Mouse (Mus musculus): Measurements from ENCODE around the gene Adcy2. TPM values are rescaled to one million over a fixed set of nuclear protein-coding genes. Genes with fewer than 3 reads are reported as not detected.

The Adcy2 gene
- total and polyA plus RNA-seq, 3 experiments = not detected

- in situ Hi-C loops (cut with MboI; ENCODE audit: low pct_ligation_motif_present, low pct_unique_long_range_greater_than_20kb, low sequenced_read_pairs) = no loop called here
- no peak for DNase-seq (ENCODE audit: extremely low read depth)
- Histone ChIP-seq H3K9me3 (replicated peaks; ENCODE audit: low read length) (peaks cover 76% of the 10 kb centered on the region), H3K27ac (ENCODE audit: insufficient read depth, low read depth) (no peak overlapping the region), H3K27me3 (replicated peaks) (no peaks in the 10 kb centered on the region), H3K9ac (ENCODE audit: insufficient read depth, low read depth) (no peak overlapping the region), H3K36me3 (replicated peaks in 1 of 2; ENCODE audit: control insufficient read depth in 1 of 2, insufficient read depth in 1 of 2, low read length in 1 of 2) (no peaks in the 10 kb centered on the region), H3K4me1 (ENCODE audit: control insufficient read depth in 1 of 2, insufficient read depth in 2 of 2) (no peaks in the 10 kb centered on the region), H3K4me2 (ENCODE audit: insufficient read depth, low read depth, poor library complexity, severe bottlenecking) (no peak overlapping the region), H3K4me3 (replicated peaks in 1 of 3; ENCODE audit: low read depth in 2 of 3, low read length in 2 of 3, poor library complexity in 1 of 3) (no peak overlapping the region), H3K79me2 (replicated peaks; ENCODE audit: control insufficient read depth, extremely low read depth, insufficient read depth, poor library complexity, severe bottlenecking) (no peaks in the 10 kb centered on the region)
- TF ChIP-seq NELFE (IDR thresholded peaks at IDR 0.05; ENCODE audit: low read depth, low read length) (no peak), SMC3 (IDR thresholded peaks at IDR 0.05; ENCODE audit: low read depth, low read length) (no peak), PAX5 (IDR thresholded peaks at IDR 0.05; ENCODE audit: low read length) (no peak), BHLHE40 (IDR thresholded peaks at IDR 0.05; ENCODE audit: low read depth, low read length) (no peak), GABPA (IDR thresholded peaks at IDR 0.05; ENCODE audit: insufficient replicate concordance, low read depth, low read length) (no peak), E2F4 (IDR thresholded peaks at IDR 0.05; ENCODE audit: insufficient replicate concordance, low read depth, low read length) (no peak), RCOR1 (conservative IDR thresholded peaks at IDR 0.05; ENCODE audit: low read depth, low read length) (no peak), EP300 (IDR thresholded peaks at IDR 0.05; ENCODE audit: low read length) (no peak), RAD21 (IDR thresholded peaks at IDR 0.05; ENCODE audit: low read depth, low read length) (no peak), TCF12 (IDR thresholded peaks at IDR 0.05; ENCODE audit: low read depth, low read length) (no peak), MAFK (IDR thresholded peaks at IDR 0.05; ENCODE audit: insufficient replicate concordance, low read length) (no peak), ZMIZ1 (IDR thresholded peaks at IDR 0.05; ENCODE audit: low read depth, low read length) (no peak), CHD2 (IDR thresholded peaks at IDR 0.05; ENCODE audit: low read length) (no peak), MXI1 (IDR thresholded peaks at IDR 0.05; ENCODE audit: low read depth, low read length) (no peak), NRF1 (IDR thresholded peaks at IDR 0.05; ENCODE audit: low read depth, low read length) (no peak), ELF1 (IDR thresholded peaks at IDR 0.05; ENCODE audit: low read depth, low read length) (no peak)
- dilution Hi-C loops (cut with MboI; ENCODE audit: extremely low pct_ligation_motif_present, extremely low pct_unique_long_range_greater_than_20kb, low sequenced_read_pairs) = no loop called here
Measured at GRCm38 (mm10) chr13:68996661-68997060, 2.7 kb downstream of the Adcy2 start.

- no peak overlapping the region for H3K27ac ChIP-seq (ENCODE audit: insufficient read depth, low read depth)
- peaks cover 61% of the 10 kb centered on the region for H3K9me3 ChIP-seq (replicated peaks; ENCODE audit: low read length)
- TF ChIP-seq MAZ (IDR thresholded peaks at IDR 0.05; ENCODE audit: low read depth, low read length) (no peak), MAFK (IDR thresholded peaks at IDR 0.05; ENCODE audit: insufficient replicate concordance, low read length) (no peak), ZKSCAN1 (IDR thresholded peaks at IDR 0.05; ENCODE audit: borderline replicate concordance, low read depth, low read length) (no peak), IRF4 (IDR thresholded peaks at IDR 0.05; ENCODE audit: low read depth, low read length) (no peak), GABPA (IDR thresholded peaks at IDR 0.05; ENCODE audit: insufficient replicate concordance, low read depth, low read length) (no peak), JUND (conservative IDR thresholded peaks at IDR 0.05; ENCODE audit: low read depth, low read length) (no peak), MXI1 (IDR thresholded peaks at IDR 0.05; ENCODE audit: low read depth, low read length) (no peak), MYC (IDR thresholded peaks at IDR 0.05; ENCODE audit: low read depth, low read length) (no peak), HCFC1 (IDR thresholded peaks at IDR 0.05; ENCODE audit: low read depth, low read length) (no peak), MAX (IDR thresholded peaks at IDR 0.05; ENCODE audit: low read length) (no peak), EP300 (IDR thresholded peaks at IDR 0.05; ENCODE audit: low read length) (no peak)
- no peak overlapping the region for H3K4me2 ChIP-seq (ENCODE audit: insufficient read depth, low read depth, poor library complexity, severe bottlenecking)
- no peaks in the 10 kb centered on the region for H3K27me3 ChIP-seq (replicated peaks)
- H3K36me3 ChIP-seq (replicated peaks in 1 of 2; ENCODE audit: control insufficient read depth in 1 of 2, insufficient read depth in 1 of 2, low read length in 1 of 2) = no peaks in the 10 kb centered on the region
- no peak for DNase-seq (ENCODE audit: extremely low read depth)
- in situ Hi-C loops (cut with MboI; ENCODE audit: low pct_ligation_motif_present, low pct_unique_long_range_greater_than_20kb, low sequenced_read_pairs) = no loop called here
- H3K9ac ChIP-seq (ENCODE audit: insufficient read depth, low read depth) = no peak overlapping the region
- H3K4me3 ChIP-seq (replicated peaks in 1 of 3; ENCODE audit: low read depth in 2 of 3, low read length in 2 of 3, poor library complexity in 1 of 3) = no peak overlapping the region
- dilution Hi-C loops (cut with MboI; ENCODE audit: extremely low pct_ligation_motif_present, extremely low pct_unique_long_range_greater_than_20kb, low sequenced_read_pairs) = no loop called here
- no peaks in the 10 kb centered on the region for H3K4me1 ChIP-seq (ENCODE audit: control insufficient read depth in 1 of 2, insufficient read depth in 2 of 2)
- H3K79me2 ChIP-seq (replicated peaks; ENCODE audit: control insufficient read depth, extremely low read depth, insufficient read depth, poor library complexity, severe bottlenecking) = no peaks in the 10 kb centered on the region
Measured at GRCm38 (mm10) chr13:68985789-68986188, 13.6 kb downstream of the Adcy2 start.
